17 mouse cellular contexts compared by ENCODE assay signal in the genomic region with DNA sequence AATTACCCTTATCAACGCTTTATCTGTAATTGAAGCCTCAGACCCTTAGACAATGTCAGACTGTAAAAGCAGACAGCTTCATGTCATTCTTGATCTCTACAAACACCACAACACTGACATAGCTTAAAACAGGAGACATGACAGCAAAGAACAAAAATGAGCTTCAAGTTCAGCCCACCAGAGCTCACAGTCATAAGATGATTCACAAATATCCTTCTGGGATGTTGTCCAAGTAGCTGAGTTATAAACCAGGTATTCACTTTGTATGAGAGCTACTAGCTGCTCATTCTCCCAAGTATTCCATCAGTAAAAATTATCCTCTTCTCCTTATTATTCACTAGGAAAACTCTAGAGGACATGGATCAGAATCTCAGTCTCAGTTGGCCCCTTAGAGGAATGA.
DNase-seq lines count a peak whose midpoint lies in the region.
"Had no signal": no experiment of that assay in that cellular context is flagged by ENCODE, and none has a peak within 500 bp of the region (broad histone marks: within the 10 kb centered on the region; RNA-seq: fewer than 3 reads in every experiment).

No protein-coding gene starts in this region.

- intact Hi-C loops in heart, postnatal 36 days (cut with DNase I), result no loop called here

- DNase-seq in 3T3-L1 (ENCODE audit: low read depth, low spot score) (peak; percentile 58), NIH3T3 (ENCODE audit: low read depth) (peak; percentile 6)
- DNase-seq in brain, adult 2 months (ENCODE audit: low read depth, low spot score), result peak; percentile 10
- peak; percentile 18 for DNase-seq in fibroblast of lung, adult 2 months (ENCODE audit: low read depth)
- DNase-seq in kidney, postnatal 4 days, result no peak
- DNase-seq in heart, postnatal 36 days, result no peak
- DNase-seq in heart, adult 18-20 months, result no peak
- DNase-seq: adrenal gland, adult 8-10 months; adrenal gland, postnatal 14 days; adrenal gland, postnatal 36 days; cerebellum, adult 11 months; cerebellum, adult 18-20 months; cerebellum, adult 8-10 months; cerebellum, adult 9-11 months; cerebellum, postnatal 14 days; cerebellum, postnatal 36 days; embryo, embryonic 11 days had no signal

Comparison
In these comparisons a context has a peak if more than half of its experiments do, and no peak if none do; other contexts are left out.
1. DNase-seq: peak in 3T3-L1 (single experiment), NIH3T3 (single experiment), brain, adult 2 months (single experiment) and fibroblast of lung, adult 2 months (single experiment); none in kidney, postnatal 4 days (0 of 2), heart, postnatal 36 days (0 of 2) and heart, adult 18-20 months (0 of 2).